Mouse (Mus musculus): ENCODE data around the gene Sumo3.

Sumo3 gene

DNA sequence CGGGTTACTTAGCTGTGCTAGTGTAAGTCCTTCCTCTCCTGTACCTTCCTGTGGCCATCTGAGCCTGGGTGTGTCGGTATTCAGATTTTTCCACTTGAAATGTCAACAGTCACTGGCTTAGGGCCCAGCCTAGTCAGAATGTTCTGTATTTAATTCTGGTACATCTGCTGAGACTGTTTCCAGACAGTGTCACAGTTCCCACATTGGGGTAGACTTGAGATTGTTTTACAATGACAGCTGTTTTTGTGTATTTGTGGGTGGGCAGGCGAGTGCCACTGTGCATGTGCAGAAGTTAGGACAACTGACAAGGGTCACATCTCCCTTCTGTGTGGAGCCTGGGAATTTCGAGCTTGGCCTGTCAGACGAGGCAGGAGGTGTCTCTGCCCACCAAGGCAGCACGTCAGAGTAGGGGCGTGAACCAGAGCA is 18.7 kb downstream of the Sumo3 start:
- in situ Hi-C loops (cut with MseI, MboI) = no loop called here

- in situ Hi-C loops (cut with MseI, MboI) = no loop called here
These were observed 20.1 kb downstream of the Sumo3 start for GRCm38 (mm10) chr10:77626036-77626435.

- in situ Hi-C loops (cut with MseI, MboI) = no loop called here
These were observed 20.7 kb downstream of the Sumo3 start for GRCm38 (mm10) chr10:77626591-77626990.

DNA sequence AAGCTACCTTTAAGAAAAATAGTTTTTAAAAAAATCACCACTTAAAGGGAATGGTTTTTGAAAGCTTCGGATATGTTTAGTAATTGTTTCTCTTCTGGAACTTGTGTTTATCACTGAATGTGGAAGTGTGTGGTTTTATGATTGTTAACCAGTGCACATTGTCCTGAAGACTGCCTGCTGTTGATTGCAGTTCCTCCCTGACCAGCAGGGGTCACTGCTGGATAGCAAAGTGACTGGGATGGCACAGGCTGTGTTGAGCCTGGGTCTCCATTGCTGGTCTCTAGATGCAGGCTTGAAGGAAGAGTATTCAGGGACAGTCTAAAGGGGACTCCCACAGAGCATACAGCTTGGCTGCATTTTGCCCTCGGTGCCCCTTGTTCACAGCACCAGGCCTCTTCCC is 21.6 kb downstream of the Sumo3 start:
- in situ Hi-C loops (cut with MseI, MboI) = no loop called here

DNA sequence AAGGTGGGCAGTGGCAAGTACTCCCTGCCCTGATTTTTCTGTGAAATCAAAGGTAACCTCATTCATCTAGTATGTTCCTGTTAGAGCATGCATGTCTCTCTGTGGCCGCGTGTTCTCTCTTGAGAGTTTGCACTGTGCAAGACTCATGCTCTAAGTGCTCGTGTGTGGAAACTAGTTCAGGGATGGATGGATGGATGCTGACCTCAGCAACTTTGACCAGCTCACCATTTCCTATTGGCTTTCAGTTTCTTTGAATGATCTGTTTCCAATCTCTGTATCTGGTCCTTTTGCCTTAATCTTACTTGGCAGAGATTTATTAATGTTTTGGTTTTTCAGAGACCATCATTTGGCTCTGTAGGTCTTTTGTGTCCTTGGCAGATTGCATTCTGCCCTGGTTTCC is 23.3 kb downstream of the Sumo3 start:
- in situ Hi-C loops (cut with MseI, MboI) = no loop called here

DNA sequence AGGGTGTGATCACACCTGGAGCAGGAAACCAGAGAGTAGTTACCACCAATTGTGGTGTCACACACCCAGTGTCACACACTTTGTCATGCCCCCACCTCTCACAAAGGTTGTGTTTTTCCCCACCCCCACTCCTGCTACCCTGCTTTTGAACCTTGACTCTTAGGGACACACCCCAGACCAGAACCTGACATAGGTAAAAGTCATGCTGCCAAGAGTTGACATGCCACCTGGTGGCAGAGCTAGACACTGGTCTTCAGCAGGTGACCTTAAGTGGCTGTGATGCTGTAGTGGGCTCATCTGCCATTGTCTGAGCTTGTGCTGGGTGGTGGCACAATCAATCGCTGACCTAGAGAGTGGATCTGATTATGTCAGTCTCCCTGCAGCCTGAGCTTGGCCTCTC is 24.1 kb downstream of the Sumo3 start:
- in situ Hi-C loops (cut with MseI, MboI) = no loop called here

DNA sequence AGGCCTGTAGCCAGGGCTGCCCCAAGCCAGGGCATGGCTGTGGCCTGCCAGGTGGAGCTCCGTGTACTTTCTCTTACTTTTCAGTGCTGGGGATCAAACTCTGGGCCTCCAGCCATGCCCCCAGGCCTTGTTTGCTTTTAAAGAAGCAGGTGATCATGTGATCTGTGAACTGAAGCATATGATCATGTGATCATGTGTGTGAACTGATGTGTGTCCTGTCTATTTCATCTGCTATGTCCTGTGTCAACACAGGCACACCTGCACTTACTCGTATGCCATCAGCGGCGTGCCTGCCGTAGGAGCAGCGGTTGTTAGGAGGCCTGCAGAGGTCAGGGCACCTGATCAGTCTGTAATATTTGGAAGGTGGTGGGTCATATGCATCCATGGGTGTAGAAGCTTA is 28.1 kb downstream of the Sumo3 start:
- in situ Hi-C loops (cut with MseI, MboI) = no loop called here

- in situ Hi-C loops (cut with MseI, MboI) = no loop called here
These were observed 28.7 kb downstream of the Sumo3 start for GRCm38 (mm10) chr10:77634452-77635231.

DNA sequence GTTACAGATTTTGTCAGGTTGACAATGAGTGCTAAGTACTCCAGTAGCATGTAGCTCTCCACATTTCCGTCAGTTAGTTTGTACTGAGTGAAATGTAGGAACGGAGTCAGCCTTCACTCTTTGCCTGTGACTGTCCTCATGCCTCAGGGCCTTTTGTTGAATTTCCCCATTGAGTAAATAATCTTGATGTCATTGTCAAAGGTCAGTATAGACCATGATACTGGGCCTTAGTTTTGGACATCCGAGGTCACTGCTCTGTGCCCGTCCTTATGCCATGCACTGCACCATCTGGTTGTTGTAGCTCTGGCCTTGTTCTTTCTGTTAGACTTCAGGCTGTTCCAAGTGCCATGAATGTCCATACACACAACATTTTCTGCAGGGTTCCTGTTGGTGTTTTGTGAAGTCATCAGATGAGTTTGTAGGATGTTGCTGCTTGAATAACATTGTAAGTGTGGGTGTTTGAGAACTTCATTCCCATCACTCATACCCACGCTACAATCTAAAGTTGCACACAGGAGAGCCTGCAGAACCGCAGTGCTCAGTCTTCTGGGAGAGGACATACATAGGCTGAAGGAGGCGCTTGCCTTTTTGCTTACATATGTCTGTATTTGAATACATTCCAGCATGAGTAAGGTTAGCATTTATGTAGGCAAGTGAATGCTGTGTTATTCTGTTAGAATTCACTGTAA is 30.5 kb downstream of the Sumo3 start:
- in situ Hi-C loops (cut with MseI, MboI) = no loop called here

DNA sequence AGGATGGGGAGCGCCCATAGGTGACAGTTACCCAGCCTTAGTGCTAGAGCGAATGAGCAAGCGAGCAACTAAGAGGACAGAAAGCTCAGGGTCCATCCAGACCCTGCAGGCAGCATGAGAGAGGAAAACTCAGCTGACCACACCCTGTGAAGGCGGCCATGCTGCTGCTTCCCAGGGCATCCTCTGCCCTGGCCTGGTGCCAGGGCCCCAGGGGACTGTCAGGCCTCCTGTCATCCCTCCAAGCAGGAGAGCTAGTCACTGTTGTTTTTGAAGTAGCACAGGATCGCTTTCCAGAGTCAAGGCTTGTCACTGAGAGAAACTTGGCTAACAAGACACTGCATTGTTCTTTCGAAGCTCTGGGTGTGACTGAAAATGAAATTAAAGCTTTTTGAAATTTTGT is 33.1 kb downstream of the Sumo3 start:
- in situ Hi-C loops (cut with MseI, MboI) = no loop called here

DNA sequence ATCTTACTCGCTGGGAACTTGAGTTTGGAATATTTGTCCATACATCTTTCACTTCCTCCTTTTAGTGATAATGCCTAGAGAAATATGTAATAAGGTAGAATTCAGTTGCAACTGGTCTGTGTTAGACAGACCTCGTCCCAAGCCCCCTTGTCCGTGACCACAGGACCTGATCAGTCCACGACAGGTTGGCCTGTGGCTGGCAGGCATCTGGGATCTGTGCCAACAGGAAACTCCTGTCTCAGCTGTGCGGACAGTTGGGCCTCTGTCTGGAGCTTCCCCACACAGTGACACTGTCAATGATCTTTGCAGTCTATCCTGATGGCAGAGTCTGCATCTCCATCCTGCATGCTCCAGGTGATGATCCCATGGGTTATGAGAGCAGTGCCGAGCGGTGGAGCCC is 37.3 kb downstream of the Sumo3 start:
- in situ Hi-C loops (cut with MseI, MboI) = no loop called here

DNA sequence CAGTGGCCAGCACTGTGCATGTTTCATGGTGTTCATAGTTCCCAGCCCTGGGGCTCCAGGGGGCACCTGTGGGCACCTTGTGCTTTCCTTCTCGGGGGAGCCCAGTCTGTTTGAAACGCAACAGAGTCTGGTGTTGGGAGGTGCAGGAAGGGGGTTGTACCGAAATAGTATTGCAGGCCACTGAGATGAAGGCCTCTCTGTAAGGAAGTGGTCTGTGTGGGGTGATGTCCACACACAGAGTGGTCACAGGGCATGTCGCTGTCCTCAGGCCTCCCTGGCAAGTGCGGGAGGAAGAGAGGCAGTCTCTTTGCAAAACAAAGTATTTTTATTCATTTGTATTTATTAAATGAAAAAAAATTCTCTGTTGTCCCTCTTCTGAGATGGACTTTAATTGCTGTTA is 39.7 kb downstream of the Sumo3 start:
- in situ Hi-C loops (cut with MseI, MboI) = no loop called here

DNA sequence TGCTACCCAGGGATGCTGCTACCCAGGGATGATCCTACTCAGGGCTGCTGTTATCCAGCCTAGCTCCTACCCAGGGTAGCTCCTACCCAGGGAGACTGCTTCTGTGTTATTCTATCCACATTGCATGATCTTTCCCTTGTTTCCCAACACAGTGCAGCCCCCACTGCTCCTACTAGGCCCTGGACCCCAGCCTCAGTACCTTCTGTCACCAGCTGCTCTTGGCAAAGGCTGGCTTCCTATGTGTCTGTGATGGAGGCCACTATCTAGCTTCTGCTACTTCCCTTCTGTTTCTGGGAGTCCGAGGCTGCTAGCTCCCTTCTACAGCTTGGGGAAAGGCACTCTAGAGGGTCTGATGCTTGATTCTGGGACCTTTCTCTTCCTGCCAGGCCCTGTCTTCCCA is 41.6 kb downstream of the Sumo3 start:
- in situ Hi-C loops (cut with MseI, MboI) = no loop called here

DNA sequence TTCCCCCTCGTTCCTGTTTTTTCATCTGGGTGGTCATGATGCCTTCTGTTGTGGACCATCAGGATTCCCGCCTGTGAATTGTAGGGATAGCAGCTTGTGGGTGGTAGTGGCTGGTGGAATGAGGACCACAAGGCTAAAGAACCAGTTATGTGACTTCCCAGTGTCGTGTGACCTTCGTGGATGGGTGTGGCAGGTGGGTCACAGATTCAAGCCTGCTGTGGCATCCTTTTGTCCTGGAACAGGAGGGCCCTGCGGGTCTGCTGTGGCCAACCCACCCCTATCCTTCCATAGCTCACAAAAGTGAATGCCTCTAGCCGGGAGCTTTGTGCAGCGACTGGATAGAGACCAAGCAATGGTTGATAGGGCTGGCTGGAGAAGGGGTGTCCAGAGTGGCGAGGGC is 42.0 kb downstream of the Sumo3 start:
- in situ Hi-C loops (cut with MseI, MboI) = no loop called here

- in situ Hi-C loops (cut with MseI, MboI) = no loop called here
These were observed 46.1 kb downstream of the Sumo3 start for GRCm38 (mm10) chr10:77652046-77652445.

DNA sequence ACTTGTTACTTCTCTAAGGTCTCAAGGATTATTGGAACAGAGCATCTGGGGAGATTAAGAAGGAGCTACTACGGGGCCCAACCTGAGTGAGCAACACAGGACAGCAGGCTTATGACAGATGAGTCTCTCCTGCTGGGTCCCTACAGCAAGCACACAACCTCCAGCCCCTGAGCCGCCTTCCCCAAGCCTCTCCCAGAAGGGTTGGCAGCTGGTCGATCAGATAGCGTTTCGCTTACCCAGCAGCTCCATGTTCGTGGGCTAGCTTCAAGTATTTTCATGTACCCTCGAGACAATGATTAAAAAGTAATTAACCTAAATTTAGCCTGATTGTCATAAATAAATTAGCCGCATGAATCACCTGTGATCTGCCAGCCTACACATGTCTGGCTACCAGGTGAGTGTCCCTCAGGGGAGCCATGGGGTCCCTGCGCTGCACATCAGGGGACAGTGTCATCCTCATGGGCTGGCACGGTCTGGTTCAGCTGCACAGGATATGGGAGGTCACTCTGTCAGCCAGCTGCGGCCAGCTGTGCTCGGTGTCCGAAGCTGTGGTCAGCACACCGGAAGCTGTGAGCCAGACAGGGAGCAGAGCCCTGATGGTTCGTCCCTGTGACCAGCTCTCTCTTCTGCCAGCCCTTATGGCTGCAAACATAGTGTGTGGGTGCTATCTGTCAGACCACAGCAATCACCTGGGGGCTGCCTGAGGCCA is 52.5 kb downstream of the Sumo3 start:
- in situ Hi-C loops (cut with MseI, MboI) = no loop called here

DNA sequence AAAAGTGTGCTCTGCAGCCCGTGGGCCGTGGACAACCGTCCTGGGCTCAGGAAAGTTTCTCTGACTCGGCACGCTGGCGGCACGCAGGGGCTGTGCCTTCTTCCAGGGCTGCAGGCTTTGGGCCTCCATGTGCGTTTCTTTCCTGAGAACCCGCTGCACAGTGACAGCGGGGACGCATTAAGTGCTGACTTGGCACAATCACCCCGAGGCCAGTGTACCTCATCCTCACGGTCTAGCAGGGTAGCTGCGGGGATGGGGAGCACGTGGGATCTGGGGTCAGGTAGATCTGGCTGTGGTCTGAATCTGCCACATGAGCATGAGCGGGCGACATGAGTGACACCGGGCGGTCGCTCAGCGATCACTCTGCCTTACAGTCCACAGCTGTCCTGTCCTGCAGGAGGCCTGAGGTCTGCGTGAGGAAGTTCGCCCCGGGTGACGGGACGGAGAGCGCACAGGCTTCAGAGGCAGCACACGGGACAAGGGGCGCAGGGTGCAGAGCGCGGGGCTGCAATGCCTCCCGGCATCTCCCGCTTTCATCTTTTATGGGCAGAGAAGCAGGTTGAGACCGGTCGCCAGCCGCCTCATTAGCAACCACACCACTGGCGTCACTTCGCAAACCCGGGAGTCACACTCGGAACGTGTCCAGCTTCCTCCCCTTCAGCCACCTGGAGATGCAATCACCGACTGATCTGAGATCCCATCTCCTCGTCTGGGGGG is 58.2 kb downstream of the Sumo3 start:
- in situ Hi-C loops (cut with MseI, MboI) = no loop called here

DNA sequence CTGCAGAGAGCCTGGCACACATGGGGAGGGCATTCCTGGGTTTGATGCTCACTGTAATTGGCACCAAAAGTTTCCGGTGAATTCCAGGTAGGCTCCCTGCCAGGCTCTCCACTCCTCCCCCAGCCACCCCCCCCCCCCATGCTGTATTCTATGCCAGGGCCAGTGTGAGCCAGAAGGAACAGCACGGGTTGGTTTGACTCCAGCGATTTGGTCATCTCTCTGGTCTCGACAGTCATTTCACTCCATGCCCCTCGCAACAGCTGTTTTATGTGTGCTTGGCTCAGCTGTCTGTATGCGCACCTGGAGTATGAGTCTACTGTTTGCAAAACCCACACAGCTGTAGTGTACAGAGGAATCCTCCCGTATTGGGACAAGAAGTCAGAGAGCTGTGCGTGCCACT is 60.4 kb downstream of the Sumo3 start:
- in situ Hi-C loops (cut with MseI, MboI) = no loop called here

- in situ Hi-C loops (cut with MseI, MboI) = no loop called here
These were observed 61.5 kb downstream of the Sumo3 start for GRCm38 (mm10) chr10:77667402-77667801.
